Mouse (Mus musculus): ENCODE data around the gene Gm43302. TPM values are rescaled to one million over a fixed set of nuclear protein-coding genes. Genes with fewer than 3 reads are reported as not detected.
"Not testable (repeated sequence)": the region's sequence is repeated elsewhere in the genome, so short reads cannot be mapped to it uniquely, and the experiment has no call there.

Gm43302 gene
- polyA plus RNA-seq, 1 experiment from 2014 or later: 0.58 TPM

DNA sequence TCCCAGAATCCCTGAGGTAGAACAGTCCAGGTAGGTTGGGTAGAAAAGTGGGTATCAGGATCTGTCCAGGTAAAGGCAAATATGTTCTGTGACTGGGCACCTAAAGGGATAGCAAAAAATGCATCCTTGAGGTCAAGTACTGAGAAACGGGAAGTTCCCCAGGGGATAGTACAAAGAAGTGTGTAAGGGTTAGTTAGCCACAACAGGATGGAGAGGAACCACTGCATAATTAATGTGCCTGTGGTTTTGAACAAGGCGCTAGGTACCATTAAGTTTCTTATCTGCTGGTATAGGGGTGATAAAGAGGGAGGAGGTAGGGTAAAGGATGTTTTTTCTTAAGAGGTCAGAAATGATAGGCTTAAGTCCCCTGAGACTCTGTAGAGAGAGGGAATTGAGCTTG lies 101.0 kb downstream of the Gm43302 start:
- not testable (repeated sequence) for H3K4me3 ChIP-seq; H3K4me2 ChIP-seq; ATAC-seq (ENCODE audit: low FRiP score, low read depth); H3K27ac ChIP-seq (replicated peaks); H3K36me3 ChIP-seq; H3K27me3 ChIP-seq; H3K9me3 ChIP-seq; H3K4me1 ChIP-seq (replicated peaks); H3K9ac ChIP-seq
- WGBS: 89% methylated on average over 2 of the region's 2 CpGs

DNA sequence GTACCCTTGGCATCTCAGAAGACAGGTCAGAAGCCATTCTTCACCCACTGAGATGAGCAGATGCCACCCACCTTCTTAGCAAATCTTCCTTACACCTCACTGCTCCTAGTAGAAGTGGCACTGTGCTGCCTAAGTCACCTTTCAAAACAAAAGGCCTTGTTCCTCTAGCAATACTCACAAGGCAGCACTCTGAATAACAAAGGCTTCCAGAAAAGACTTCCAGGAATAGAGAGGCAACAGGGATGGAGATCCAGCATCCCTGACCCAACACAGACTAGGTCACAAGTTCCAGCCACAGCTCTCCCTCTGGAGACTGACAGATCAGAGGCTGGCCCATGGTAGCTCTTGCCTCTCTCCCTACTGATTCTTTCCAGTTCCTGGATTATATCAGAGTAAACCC lies 112.0 kb downstream of the Gm43302 start:
- no peak overlapping the region for H3K4me3 ChIP-seq
- no peaks in the 10 kb centered on the region for H3K36me3 ChIP-seq
- H3K27ac ChIP-seq (replicated peaks): no peak overlapping the region
- no peak overlapping the region for H3K9ac ChIP-seq
- H3K4me1 ChIP-seq (replicated peaks): no peaks in the 10 kb centered on the region
- no peak overlapping the region for H3K4me2 ChIP-seq
- ATAC-seq (ENCODE audit: low FRiP score, low read depth): no peak
- H3K27me3 ChIP-seq: no peaks in the 10 kb centered on the region
- H3K9me3 ChIP-seq: no peaks in the 10 kb centered on the region

Other genes with a start within 250 kb of the Gm43302 start
- gene Gbp9, start 154.2 kb downstream of the Gm43302 start, polyA plus RNA-seq (2015; fragmentation: Nextera tagmentation; extraction: Ambion mirVana): 1.7 and 1.8 TPM in 2 replicates
- gene Gbp8, start 154.2 kb downstream of the Gm43302 start, polyA plus RNA-seq (2015; fragmentation: Nextera tagmentation; extraction: Ambion mirVana): 0.69 and 1.3 TPM in 2 replicates
- gene Gbp4, start 154.1 kb downstream of the Gm43302 start, polyA plus RNA-seq (2015; fragmentation: Nextera tagmentation; extraction: Ambion mirVana): 3.3 and 4.0 TPM in 2 replicates
- 1.6 and 2.1 TPM in 2 replicates for gene Gbp10, start 54.2 kb downstream of the Gm43302 start, polyA plus RNA-seq (2015; fragmentation: Nextera tagmentation; extraction: Ambion mirVana)
- 3.5 and 4.4 TPM in 2 replicates for gene Gbp6, start within 50 bp of the Gm43302 start, polyA plus RNA-seq (2015; fragmentation: Nextera tagmentation; extraction: Ambion mirVana)
- gene Lrrc8b, start 122.1 kb upstream of the Gm43302 start, polyA plus RNA-seq (2015; fragmentation: Nextera tagmentation; extraction: Ambion mirVana): 16.7 and 17.7 TPM in 2 replicates
- gene Lrrc8c, start 225.7 kb upstream of the Gm43302 start, polyA plus RNA-seq (2015; fragmentation: Nextera tagmentation; extraction: Ambion mirVana): 16.4 and 19.3 TPM in 2 replicates